Mouse (Mus musculus): Measurements from ENCODE around the gene P2ry2. TPM values are rescaled to one million over a fixed set of nuclear protein-coding genes. Genes with fewer than 3 reads are reported as not detected.
A peak's percentile ranks its signal among the peaks of the same experiment; 100 is the strongest.

The P2ry2 gene
- total RNA-seq, 1 experiment = 2.8 TPM

DNA sequence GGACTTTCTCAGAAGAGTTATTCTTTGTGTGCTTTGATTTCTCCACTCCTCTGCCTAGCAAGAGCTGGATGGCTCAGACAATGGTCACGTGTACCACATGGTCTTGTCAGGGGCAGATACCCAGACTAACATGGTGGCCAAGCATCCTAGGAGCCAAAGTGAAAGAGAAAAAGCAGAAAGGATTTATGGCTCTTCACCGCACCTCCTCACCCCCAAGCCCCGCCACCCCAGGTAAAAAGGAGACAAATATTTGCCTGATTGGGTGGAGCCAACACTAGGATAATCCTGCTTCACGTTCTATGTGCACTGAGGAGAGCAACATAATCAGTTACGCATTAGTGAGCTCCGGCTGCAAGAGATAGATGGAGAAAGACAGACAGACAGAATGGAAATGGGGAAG lies 44.3 kb downstream of the P2ry2 start:
- no peak for TF ChIP-seq ZC3H11A (IDR thresholded peaks at IDR 0.05; ENCODE audit: borderline replicate concordance, low read depth, low read length)
- TF ChIP-seq MAFK (IDR thresholded peaks at IDR 0.05; ENCODE audit: insufficient read depth, low read depth, low read length) = no peak
- no peak for TF ChIP-seq CHD2 (IDR thresholded peaks at IDR 0.05; ENCODE audit: low read depth, low read length)
- no peak for TF ChIP-seq ZNF384 (IDR thresholded peaks at IDR 0.05; ENCODE audit: low read depth, low read length)
- no peak for TF ChIP-seq HCFC1 (IDR thresholded peaks at IDR 0.05; ENCODE audit: borderline replicate concordance, insufficient read depth, low read length)
- DNase-seq (ENCODE audit: low read depth, low spot score) = no peak
- no peak overlapping the region for H3K27ac ChIP-seq (ENCODE audit: insufficient read depth, low read depth, low read length, poor library complexity, severe bottlenecking)
- H3K9me3 ChIP-seq (ENCODE audit: control insufficient read depth, insufficient read depth, low read depth, low read length) = no peaks in the 10 kb centered on the region
- no peak overlapping the region for H3K9ac ChIP-seq (ENCODE audit: insufficient read depth, low read depth, low read length, poor library complexity, severe bottlenecking)
- H3K4me3 ChIP-seq (ENCODE audit: insufficient read depth in 1 of 2, low read depth in 1 of 2, low read length in 2 of 2, poor library complexity in 1 of 2, severe bottlenecking in 1 of 2) = no peak overlapping the region
- H3K36me3 ChIP-seq (ENCODE audit: control insufficient read depth, insufficient read depth, low read length, poor library complexity, severe bottlenecking) = no peaks in the 10 kb centered on the region
- in situ Hi-C loops (cut with MboI; ENCODE audit: low sequenced_read_pairs in 2 of 2, unreplicated experiment in 2 of 2) = no loop called here
- peaks cover 0 to 6% of the 10 kb centered on the region in 2 experiments; a peak in 1 of 4 replicates for H3K4me1 ChIP-seq (ENCODE audit: control insufficient read depth in 2 of 2, insufficient read depth in 2 of 2, low read length in 2 of 2, poor library complexity in 1 of 2)

DNA sequence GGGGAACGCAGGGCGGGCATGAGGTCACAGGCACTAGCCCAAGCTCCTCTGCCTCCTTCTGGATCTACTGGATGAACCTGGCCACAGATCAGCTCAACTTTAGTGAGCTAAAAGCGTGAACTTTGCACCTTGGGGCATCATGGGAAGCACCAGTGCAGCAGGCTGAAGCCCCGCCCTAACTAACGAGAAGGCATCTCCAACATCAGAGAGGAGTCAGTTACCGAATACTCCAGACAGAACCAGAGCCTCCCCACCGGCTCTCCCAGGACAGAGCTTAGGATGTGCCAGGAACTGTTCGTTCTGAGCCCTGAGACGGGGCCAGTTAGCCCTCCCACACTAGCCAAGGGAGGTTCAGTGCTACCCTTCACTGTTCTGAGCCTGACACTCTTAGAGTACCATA lies 44.8 kb downstream of the P2ry2 start:
- H3K9ac ChIP-seq (ENCODE audit: insufficient read depth, low read depth, low read length, poor library complexity, severe bottlenecking) = no peak overlapping the region
- no peak overlapping the region for H3K27ac ChIP-seq (ENCODE audit: insufficient read depth, low read depth, low read length, poor library complexity, severe bottlenecking)
- peaks cover 0 to 6% of the 10 kb centered on the region in 2 experiments; a peak in 1 of 4 replicates for H3K4me1 ChIP-seq (ENCODE audit: control insufficient read depth in 2 of 2, insufficient read depth in 2 of 2, low read length in 2 of 2, poor library complexity in 1 of 2)
- H3K4me3 ChIP-seq (ENCODE audit: insufficient read depth in 1 of 2, low read depth in 1 of 2, low read length in 2 of 2, poor library complexity in 1 of 2, severe bottlenecking in 1 of 2) = 0 out of 4 replicates have a peak overlapping the region, but pooled peaks of 1 of the 2 experiments have one; percentile 16
- no peaks in the 10 kb centered on the region for H3K36me3 ChIP-seq (ENCODE audit: control insufficient read depth, insufficient read depth, low read length, poor library complexity, severe bottlenecking)
- no peaks in the 10 kb centered on the region for H3K9me3 ChIP-seq (ENCODE audit: control insufficient read depth, insufficient read depth, low read depth, low read length)
- TF ChIP-seq CHD2 (IDR thresholded peaks at IDR 0.05; ENCODE audit: low read depth, low read length) (no peak), ZC3H11A (IDR thresholded peaks at IDR 0.05; ENCODE audit: borderline replicate concordance, low read depth, low read length) (no peak), MAFK (IDR thresholded peaks at IDR 0.05; ENCODE audit: insufficient read depth, low read depth, low read length) (no peak), ZNF384 (IDR thresholded peaks at IDR 0.05; ENCODE audit: low read depth, low read length) (no peak), HCFC1 (IDR thresholded peaks at IDR 0.05; ENCODE audit: borderline replicate concordance, insufficient read depth, low read length) (no peak)
- DNase-seq (ENCODE audit: low read depth, low spot score) = no peak
- in situ Hi-C loops (cut with MboI; ENCODE audit: low sequenced_read_pairs in 2 of 2, unreplicated experiment in 2 of 2) = no loop called here

DNA sequence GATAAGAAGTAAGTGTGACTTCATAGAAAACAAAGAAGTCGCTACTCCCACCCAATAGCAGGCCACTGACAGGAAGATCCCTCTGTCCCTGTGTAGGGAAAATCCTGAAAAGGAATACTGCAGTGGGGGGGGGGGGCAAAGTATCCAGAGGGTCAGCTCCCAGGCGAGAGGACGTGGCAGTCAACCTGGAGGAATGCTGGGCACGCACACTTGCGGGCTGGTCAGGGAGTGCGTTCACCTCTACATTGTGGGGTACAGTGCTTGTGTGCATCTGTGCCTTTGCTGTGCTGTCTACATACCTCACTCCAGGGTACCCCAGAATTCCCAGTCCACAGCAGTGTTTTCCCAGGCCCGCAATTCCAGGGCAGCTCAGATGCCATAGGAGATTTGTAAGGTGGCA lies 46.7 kb downstream of the P2ry2 start:
- DNase-seq (ENCODE audit: low read depth, low spot score) = no peak
- in situ Hi-C loops (cut with MboI; ENCODE audit: low sequenced_read_pairs in 2 of 2, unreplicated experiment in 2 of 2) = no loop called here
- Histone ChIP-seq H3K27ac (ENCODE audit: insufficient read depth, low read depth, low read length, poor library complexity, severe bottlenecking) (no peak overlapping the region), H3K36me3 (ENCODE audit: control insufficient read depth, insufficient read depth, low read length, poor library complexity, severe bottlenecking) (no peaks in the 10 kb centered on the region), H3K4me3 (ENCODE audit: insufficient read depth in 1 of 2, low read depth in 1 of 2, low read length in 2 of 2, poor library complexity in 1 of 2, severe bottlenecking in 1 of 2) (no peak overlapping the region), H3K9ac (ENCODE audit: insufficient read depth, low read depth, low read length, poor library complexity, severe bottlenecking) (no peak overlapping the region), H3K4me1 (ENCODE audit: control insufficient read depth in 2 of 2, insufficient read depth in 2 of 2, low read length in 2 of 2, poor library complexity in 1 of 2) (peaks cover 0 to 6% of the 10 kb centered on the region in 2 experiments; a peak in 1 of 4 replicates), H3K9me3 (ENCODE audit: control insufficient read depth, insufficient read depth, low read depth, low read length) (no peaks in the 10 kb centered on the region)
- no peak for TF ChIP-seq ZC3H11A (IDR thresholded peaks at IDR 0.05; ENCODE audit: borderline replicate concordance, low read depth, low read length)
- TF ChIP-seq HCFC1 (IDR thresholded peaks at IDR 0.05; ENCODE audit: borderline replicate concordance, insufficient read depth, low read length) = no peak
- no peak for TF ChIP-seq ZNF384 (IDR thresholded peaks at IDR 0.05; ENCODE audit: low read depth, low read length)

DNA sequence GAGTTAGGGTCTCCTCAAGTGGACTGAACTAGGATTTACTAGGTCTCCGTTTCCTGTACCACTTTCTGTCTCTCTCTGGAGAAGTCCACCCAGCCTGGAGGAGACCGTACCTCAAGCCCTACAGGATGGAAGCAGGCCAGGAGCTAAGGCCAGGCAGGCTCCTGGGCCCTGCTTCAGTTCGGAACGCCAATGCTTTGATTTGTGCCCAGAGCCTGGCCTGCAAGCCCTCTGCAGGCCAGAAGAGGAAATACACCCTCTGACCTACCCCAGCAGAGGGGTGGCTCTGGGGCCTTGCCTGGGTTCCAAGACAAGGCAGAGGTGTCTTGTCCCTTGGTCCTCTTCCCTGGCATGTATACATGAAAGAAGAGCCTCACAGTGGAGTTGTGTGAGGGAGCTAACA lies 47.6 kb downstream of the P2ry2 start:
- H3K4me1 ChIP-seq (ENCODE audit: control insufficient read depth in 2 of 2, insufficient read depth in 2 of 2, low read length in 2 of 2, poor library complexity in 1 of 2) = 0 out of 4 replicates have a peak, but pooled peaks cover 0 to 4% of the 10 kb centered on the region in 2 experiments
- DNase-seq (ENCODE audit: low read depth, low spot score) = no peak
- H3K9me3 ChIP-seq (ENCODE audit: control insufficient read depth, insufficient read depth, low read depth, low read length) = no peaks in the 10 kb centered on the region
- no peak overlapping the region for H3K9ac ChIP-seq (ENCODE audit: insufficient read depth, low read depth, low read length, poor library complexity, severe bottlenecking)
- in situ Hi-C loops (cut with MboI; ENCODE audit: low sequenced_read_pairs in 2 of 2, unreplicated experiment in 2 of 2) = no loop called here
- no peak overlapping the region for H3K4me3 ChIP-seq (ENCODE audit: insufficient read depth in 1 of 2, low read depth in 1 of 2, low read length in 2 of 2, poor library complexity in 1 of 2, severe bottlenecking in 1 of 2)
- TF ChIP-seq CHD2 (IDR thresholded peaks at IDR 0.05; ENCODE audit: low read depth, low read length) (no peak), ZC3H11A (IDR thresholded peaks at IDR 0.05; ENCODE audit: borderline replicate concordance, low read depth, low read length) (0 out of 2 replicates have a peak, but pooled peaks have one; percentile 2)
- no peak overlapping the region for H3K27ac ChIP-seq (ENCODE audit: insufficient read depth, low read depth, low read length, poor library complexity, severe bottlenecking)
- no peaks in the 10 kb centered on the region for H3K36me3 ChIP-seq (ENCODE audit: control insufficient read depth, insufficient read depth, low read length, poor library complexity, severe bottlenecking)

GRCm38 (mm10) chr7:100964242-100964641 lies 48.4 kb downstream of the P2ry2 start:
- Histone ChIP-seq H3K4me3 (ENCODE audit: insufficient read depth in 1 of 2, low read depth in 1 of 2, low read length in 2 of 2, poor library complexity in 1 of 2, severe bottlenecking in 1 of 2) (no peak overlapping the region), H3K9ac (ENCODE audit: insufficient read depth, low read depth, low read length, poor library complexity, severe bottlenecking) (no peak overlapping the region), H3K36me3 (ENCODE audit: control insufficient read depth, insufficient read depth, low read length, poor library complexity, severe bottlenecking) (no peaks in the 10 kb centered on the region), H3K4me1 (ENCODE audit: control insufficient read depth in 2 of 2, insufficient read depth in 2 of 2, low read length in 2 of 2, poor library complexity in 1 of 2) (0 out of 4 replicates have a peak, but pooled peaks cover 0 to 4% of the 10 kb centered on the region in 2 experiments), H3K27ac (ENCODE audit: insufficient read depth, low read depth, low read length, poor library complexity, severe bottlenecking) (no peak overlapping the region), H3K9me3 (ENCODE audit: control insufficient read depth, insufficient read depth, low read depth, low read length) (no peaks in the 10 kb centered on the region)
- in situ Hi-C loops (cut with MboI; ENCODE audit: low sequenced_read_pairs in 2 of 2, unreplicated experiment in 2 of 2) = no loop called here
- TF ChIP-seq ZNF384 (IDR thresholded peaks at IDR 0.05; ENCODE audit: low read depth, low read length) (no peak), MAFK (IDR thresholded peaks at IDR 0.05; ENCODE audit: insufficient read depth, low read depth, low read length) (no peak), ZC3H11A (IDR thresholded peaks at IDR 0.05; ENCODE audit: borderline replicate concordance, low read depth, low read length) (no peak), CHD2 (IDR thresholded peaks at IDR 0.05; ENCODE audit: low read depth, low read length) (no peak), HCFC1 (IDR thresholded peaks at IDR 0.05; ENCODE audit: borderline replicate concordance, insufficient read depth, low read length) (no peak)
- no peak for DNase-seq (ENCODE audit: low read depth, low spot score)

Data from ES-E14 (cell line).